Mouse (Mus musculus): ENCODE data around the gene Scamp5. TPM values are rescaled to one million over a fixed set of nuclear protein-coding genes. Genes with fewer than 3 reads are reported as not detected.
A peak's percentile ranks its signal among the peaks of the same experiment; 100 is the strongest.

Gene Scamp5
- polyA plus RNA-seq, 1 experiment from 2014 or later: 6.9 TPM

- Histone ChIP-seq H3K4me1 (ENCODE audit: control insufficient read depth, insufficient read depth, low read length) (peaks cover 8% of the 10 kb centered on the region), H3K4me3 (ENCODE audit: low read depth, low read length) (peak overlapping the region; percentile 39), H3K9ac (replicated peaks; ENCODE audit: low read length) (no peak overlapping the region), H3K9me3 (replicated peaks; ENCODE audit: control insufficient read depth, low read length) (no peaks in the 10 kb centered on the region), H3K27ac (replicated peaks; ENCODE audit: low read depth, low read length) (no peak overlapping the region), H3K36me3 (replicated peaks; ENCODE audit: control insufficient read depth, insufficient read depth, low read depth, low read length) (no peaks in the 10 kb centered on the region), H3K4me2 (ENCODE audit: low read depth, low read length) (peak overlapping the region; percentile 89), H3K27me3 (ENCODE audit: control insufficient read depth, insufficient read depth, low read length) (peaks cover 62% of the 10 kb centered on the region)
- ATAC-seq (replicated peaks; ENCODE audit: insufficient number of reproducible peaks, low FRiP score, low TSS enrichment, low read depth) (0 out of 2 replicates have a peak, but pooled peaks have one; percentile 3), DNase-seq (ENCODE audit: low spot score) (peak; percentile 11)
- 2% methylated on average over 23 of the region's 23 CpGs for WGBS
Measured at GRCm38 (mm10) chr9:57502911-57503621, 35.2 kb upstream of the Scamp5 start.

GRCm38 (mm10) chr9:57501861-57502260 is 34.0 kb upstream of the Scamp5 start:
- Histone ChIP-seq H3K4me2 (ENCODE audit: low read depth, low read length) (no peak overlapping the region), H3K4me3 (ENCODE audit: low read depth, low read length) (no peak overlapping the region), H3K9me3 (replicated peaks; ENCODE audit: control insufficient read depth, low read length) (no peaks in the 10 kb centered on the region), H3K9ac (replicated peaks; ENCODE audit: low read length) (no peak overlapping the region), H3K27me3 (ENCODE audit: control insufficient read depth, insufficient read depth, low read length) (peaks cover 62% of the 10 kb centered on the region), H3K27ac (replicated peaks; ENCODE audit: low read depth, low read length) (no peak overlapping the region), H3K4me1 (ENCODE audit: control insufficient read depth, insufficient read depth, low read length) (peaks cover 8% of the 10 kb centered on the region), H3K36me3 (replicated peaks; ENCODE audit: control insufficient read depth, insufficient read depth, low read depth, low read length) (no peaks in the 10 kb centered on the region)
- ATAC-seq (replicated peaks; ENCODE audit: insufficient number of reproducible peaks, low FRiP score, low TSS enrichment, low read depth): no peak
- WGBS: under 1% methylated on average over 20 of the region's 20 CpGs
- DNase-seq (ENCODE audit: low spot score): peak; percentile 36

- no peaks in the 10 kb centered on the region for H3K36me3 ChIP-seq (replicated peaks; ENCODE audit: control insufficient read depth, insufficient read depth, low read depth, low read length)
- ATAC-seq (replicated peaks; ENCODE audit: insufficient number of reproducible peaks, low FRiP score, low TSS enrichment, low read depth) (no peak), DNase-seq (ENCODE audit: low spot score) (no peak)
- H3K27ac ChIP-seq (replicated peaks; ENCODE audit: low read depth, low read length): no peak overlapping the region
- no peak overlapping the region; the same call in 1 of the 2 replicates for H3K4me2 ChIP-seq (ENCODE audit: low read depth, low read length)
- peaks cover 62% of the 10 kb centered on the region for H3K27me3 ChIP-seq (ENCODE audit: control insufficient read depth, insufficient read depth, low read length)
- H3K9me3 ChIP-seq (replicated peaks; ENCODE audit: control insufficient read depth, low read length): no peaks in the 10 kb centered on the region
- no peak overlapping the region for H3K4me3 ChIP-seq (ENCODE audit: low read depth, low read length)
- 6% methylated on average over 13 of the region's 13 CpGs for WGBS
- H3K4me1 ChIP-seq (ENCODE audit: control insufficient read depth, insufficient read depth, low read length): peaks cover 8% of the 10 kb centered on the region
- H3K9ac ChIP-seq (replicated peaks; ENCODE audit: low read length): no peak overlapping the region
Measured at GRCm38 (mm10) chr9:57501452-57501851, 33.6 kb upstream of the Scamp5 start.

GRCm38 (mm10) chr9:57498536-57498935 is 30.7 kb upstream of the Scamp5 start:
- DNase-seq (ENCODE audit: low spot score) (no peak), ATAC-seq (replicated peaks; ENCODE audit: insufficient number of reproducible peaks, low FRiP score, low TSS enrichment, low read depth) (no peak)
- no peaks in the 10 kb centered on the region for H3K9me3 ChIP-seq (replicated peaks; ENCODE audit: control insufficient read depth, low read length)
- peaks cover 4% of the 10 kb centered on the region; the same call in 1 of the 2 replicates for H3K4me1 ChIP-seq (ENCODE audit: control insufficient read depth, insufficient read depth, low read length)
- WGBS: 48% methylated on average over 7 of the region's 7 CpGs
- no peak overlapping the region for H3K4me3 ChIP-seq (ENCODE audit: low read depth, low read length)
- H3K36me3 ChIP-seq (replicated peaks; ENCODE audit: control insufficient read depth, insufficient read depth, low read depth, low read length): no peaks in the 10 kb centered on the region
- H3K27ac ChIP-seq (replicated peaks; ENCODE audit: low read depth, low read length): no peak overlapping the region
- peaks cover 35% of the 10 kb centered on the region for H3K27me3 ChIP-seq (ENCODE audit: control insufficient read depth, insufficient read depth, low read length)
- H3K9ac ChIP-seq (replicated peaks; ENCODE audit: low read length): no peak overlapping the region
- no peak overlapping the region for H3K4me2 ChIP-seq (ENCODE audit: low read depth, low read length)

GRCm38 (mm10) chr9:57497236-57497635 is 29.4 kb upstream of the Scamp5 start:
- DNase-seq (ENCODE audit: low spot score) (no peak), ATAC-seq (replicated peaks; ENCODE audit: insufficient number of reproducible peaks, low FRiP score, low TSS enrichment, low read depth) (no peak)
- no peak overlapping the region for H3K4me3 ChIP-seq (ENCODE audit: low read depth, low read length)
- H3K36me3 ChIP-seq (replicated peaks; ENCODE audit: control insufficient read depth, insufficient read depth, low read depth, low read length): no peaks in the 10 kb centered on the region
- no peak overlapping the region for H3K27ac ChIP-seq (replicated peaks; ENCODE audit: low read depth, low read length)
- no peaks in the 10 kb centered on the region for H3K9me3 ChIP-seq (replicated peaks; ENCODE audit: control insufficient read depth, low read length)
- H3K4me1 ChIP-seq (ENCODE audit: control insufficient read depth, insufficient read depth, low read length): peaks cover 2% of the 10 kb centered on the region; the same call in 1 of the 2 replicates
- H3K4me2 ChIP-seq (ENCODE audit: low read depth, low read length): no peak overlapping the region
- WGBS: 72% methylated on average over 5 of the region's 5 CpGs
- peaks cover 22% of the 10 kb centered on the region for H3K27me3 ChIP-seq (ENCODE audit: control insufficient read depth, insufficient read depth, low read length)
- H3K9ac ChIP-seq (replicated peaks; ENCODE audit: low read length): no peak overlapping the region

- Histone ChIP-seq H3K9ac (replicated peaks; ENCODE audit: low read length) (no peak overlapping the region), H3K27ac (replicated peaks; ENCODE audit: low read depth, low read length) (no peak overlapping the region), H3K27me3 (ENCODE audit: control insufficient read depth, insufficient read depth, low read length) (no peaks in the 10 kb centered on the region), H3K4me3 (ENCODE audit: low read depth, low read length) (no peak overlapping the region), H3K36me3 (replicated peaks; ENCODE audit: control insufficient read depth, insufficient read depth, low read depth, low read length) (no peaks in the 10 kb centered on the region), H3K4me2 (ENCODE audit: low read depth, low read length) (no peak overlapping the region), H3K4me1 (ENCODE audit: control insufficient read depth, insufficient read depth, low read length) (no peaks in the 10 kb centered on the region), H3K9me3 (replicated peaks; ENCODE audit: control insufficient read depth, low read length) (no peaks in the 10 kb centered on the region)
- DNase-seq (ENCODE audit: low spot score) (no peak), ATAC-seq (replicated peaks; ENCODE audit: insufficient number of reproducible peaks, low FRiP score, low TSS enrichment, low read depth) (no peak)
Measured at GRCm38 (mm10) chr9:57494970-57495369, 27.1 kb upstream of the Scamp5 start.

GRCm38 (mm10) chr9:57493532-57493931 is 25.7 kb upstream of the Scamp5 start:
- H3K27me3 ChIP-seq (ENCODE audit: control insufficient read depth, insufficient read depth, low read length): no peaks in the 10 kb centered on the region
- DNase-seq (ENCODE audit: low spot score) (no peak), ATAC-seq (replicated peaks; ENCODE audit: insufficient number of reproducible peaks, low FRiP score, low TSS enrichment, low read depth) (no peak)
- no peak overlapping the region for H3K4me3 ChIP-seq (ENCODE audit: low read depth, low read length)
- H3K4me2 ChIP-seq (ENCODE audit: low read depth, low read length): no peak overlapping the region
- 88% methylated on average over 2 of the region's 2 CpGs for WGBS
- H3K4me1 ChIP-seq (ENCODE audit: control insufficient read depth, insufficient read depth, low read length): no peaks in the 10 kb centered on the region
- no peaks in the 10 kb centered on the region for H3K36me3 ChIP-seq (replicated peaks; ENCODE audit: control insufficient read depth, insufficient read depth, low read depth, low read length)
- no peak overlapping the region for H3K27ac ChIP-seq (replicated peaks; ENCODE audit: low read depth, low read length)
- no peaks in the 10 kb centered on the region for H3K9me3 ChIP-seq (replicated peaks; ENCODE audit: control insufficient read depth, low read length)
- H3K9ac ChIP-seq (replicated peaks; ENCODE audit: low read length): no peak overlapping the region

GRCm38 (mm10) chr9:57487807-57488206 is 19.9 kb upstream of the Scamp5 start:
- ATAC-seq (replicated peaks; ENCODE audit: insufficient number of reproducible peaks, low FRiP score, low TSS enrichment, low read depth): no peak
- DNase-seq (ENCODE audit: low spot score): no peak
- no peaks in the 10 kb centered on the region for H3K27me3 ChIP-seq (ENCODE audit: control insufficient read depth, insufficient read depth, low read length)
- no peak overlapping the region for H3K4me3 ChIP-seq (ENCODE audit: low read depth, low read length)
- WGBS: 73% methylated on average over 7 of the region's 7 CpGs
- H3K4me1 ChIP-seq (ENCODE audit: control insufficient read depth, insufficient read depth, low read length): no peaks in the 10 kb centered on the region
- no peaks in the 10 kb centered on the region for H3K9me3 ChIP-seq (replicated peaks; ENCODE audit: control insufficient read depth, low read length)
- H3K4me2 ChIP-seq (ENCODE audit: low read depth, low read length): no peak overlapping the region
- no peaks in the 10 kb centered on the region for H3K36me3 ChIP-seq (replicated peaks; ENCODE audit: control insufficient read depth, insufficient read depth, low read depth, low read length)
- no peak overlapping the region for H3K9ac ChIP-seq (replicated peaks; ENCODE audit: low read length)
- H3K27ac ChIP-seq (replicated peaks; ENCODE audit: low read depth, low read length): no peak overlapping the region
